ENCODE assay signal across 8 mouse cellular contexts in the genomic region with DNA sequence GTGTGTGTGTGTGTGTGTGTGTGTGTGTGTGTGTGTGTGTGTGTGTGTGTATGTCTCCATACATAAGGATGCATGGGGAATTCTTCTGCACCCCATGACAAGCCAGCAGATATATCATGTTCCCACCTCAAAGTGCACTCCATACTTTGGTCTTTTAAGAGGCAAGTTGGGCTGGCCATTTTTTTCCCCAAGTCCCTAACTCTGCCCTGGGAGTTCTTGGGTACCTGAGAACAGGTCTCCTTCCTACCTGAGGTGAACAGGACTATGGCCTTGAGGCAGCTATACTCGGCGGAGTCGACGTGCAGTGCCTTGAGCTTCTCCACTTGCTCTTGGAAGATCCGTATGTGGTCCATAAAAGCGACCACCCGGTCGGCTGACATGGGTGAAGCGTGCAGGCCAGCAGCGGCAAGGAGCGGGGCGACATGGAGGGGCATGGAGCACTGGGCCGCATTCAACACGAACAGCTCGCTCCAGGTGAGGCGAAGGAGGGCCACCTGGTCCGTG. TPM values are rescaled to one million over a fixed set of nuclear protein-coding genes. Genes with fewer than 3 reads are reported as not detected.
DNase-seq lines count a peak whose midpoint lies in the region; ATAC-seq and TF ChIP-seq lines count a peak whose summit lies in the region.

No protein-coding gene starts in this region.

- H3K27me3 ChIP-seq in heart, adult 2 months (ENCODE audit: control insufficient read depth, insufficient read depth, low read length), result 0 out of 2 replicates have a peak, but pooled peaks cover 1% of the 10 kb centered on the region
- no peaks in the 10 kb centered on the region for H3K27me3 ChIP-seq in testis, adult 2 months (ENCODE audit: control insufficient read depth, insufficient read depth, low read length)
- H3K27me3 ChIP-seq in liver, embryonic 11.5 days (replicated peaks; ENCODE audit: control insufficient read depth, insufficient read depth, low read length), result peaks cover 66% of the 10 kb centered on the region
- H3K27me3 ChIP-seq in stomach, postnatal 0 days (ENCODE audit: control insufficient read depth, insufficient read depth, low read length), result no peaks in the 10 kb centered on the region

- H3K79me2 ChIP-seq in heart, adult 2 months (replicated peaks; ENCODE audit: control insufficient read depth, insufficient read depth, low read length), result no peaks in the 10 kb centered on the region; the same call in 1 of the 2 replicates

- H3K9ac ChIP-seq in heart, adult 2 months (ENCODE audit: low read depth, low read length), result peak overlapping the region; percentile 73
- H3K9ac ChIP-seq in liver, embryonic 11.5 days (ENCODE audit: low read depth, low read length), result peak overlapping the region; percentile 90
- H3K9ac ChIP-seq in stomach, postnatal 0 days (ENCODE audit: low read length), result peak overlapping the region; percentile 97

- peak overlapping the region; percentile 83 for H3K27ac ChIP-seq in heart, adult 2 months
- 0 out of 2 replicates have a peak overlapping the region, but pooled peaks have one; percentile 0 for H3K27ac ChIP-seq in testis, adult 2 months (ENCODE audit: control insufficient read depth, insufficient read depth, low read depth, low read length)
- peak overlapping the region; percentile 99 for H3K27ac ChIP-seq in liver, embryonic 11.5 days (ENCODE audit: low read depth, low read length)
- H3K27ac ChIP-seq in stomach, postnatal 0 days (replicated peaks), result peak overlapping the region; percentile 99

- 39% methylated on average over 17 of the region's 17 CpGs for WGBS in heart, adult 2 months
- WGBS in liver, embryonic 11.5 days, result 11% methylated on average over 17 of the region's 17 CpGs
- WGBS in stomach, postnatal 0 days, result 15% methylated on average over 17 of the region's 17 CpGs

- ATAC-seq in liver, embryonic 11.5 days (replicated peaks; ENCODE audit: low FRiP score), result no peak
- no peak for ATAC-seq in stomach, postnatal 0 days (ENCODE audit: low FRiP score, low TSS enrichment)

- TF ChIP-seq EP300 in heart, adult 2 months (IDR thresholded peaks at IDR 0.05; ENCODE audit: insufficient read depth, low read depth, low read length), result no peak
- no peak for TF ChIP-seq EP300 in stomach, postnatal 0 days (optimal IDR thresholded peaks at IDR 0.05)

- no peaks in the 10 kb centered on the region for H3K9me3 ChIP-seq in liver, embryonic 11.5 days (ENCODE audit: control insufficient read depth, low read length)
- H3K9me3 ChIP-seq in stomach, postnatal 0 days (ENCODE audit: control insufficient read depth, low read length), result no peaks in the 10 kb centered on the region

- TF ChIP-seq CTCF in heart, adult 2 months (IDR thresholded peaks at IDR 0.05), result no peak
- TF ChIP-seq CTCF in testis, adult 2 months (IDR thresholded peaks at IDR 0.05; ENCODE audit: control insufficient read depth, insufficient read depth, insufficient replicate concordance, low read depth, low read length), result no peak
- TF ChIP-seq CTCF in stomach, postnatal 0 days (IDR thresholded peaks at IDR 0.05; ENCODE audit: low read depth), result no peak

- H3K4me1 ChIP-seq in heart, adult 2 months (ENCODE audit: control insufficient read depth, insufficient read depth, low read length), result no peaks in the 10 kb centered on the region; the same call in 1 of the 2 replicates
- H3K4me1 ChIP-seq in testis, adult 2 months (ENCODE audit: control insufficient read depth, insufficient read depth, low read length), result peaks cover 19% of the 10 kb centered on the region
- peaks cover 4% of the 10 kb centered on the region; the same call in 1 of the 2 replicates for H3K4me1 ChIP-seq in liver, embryonic 11.5 days (replicated peaks; ENCODE audit: control insufficient read depth, insufficient read depth, low read length)
- no peaks in the 10 kb centered on the region; the same call in 1 of the 2 replicates for H3K4me1 ChIP-seq in stomach, postnatal 0 days (replicated peaks; ENCODE audit: control insufficient read depth, insufficient read depth)

- peaks cover 8% of the 10 kb centered on the region for H3K36me3 ChIP-seq in heart, adult 2 months (ENCODE audit: control insufficient read depth, insufficient read depth, low read length)
- H3K36me3 ChIP-seq in testis, adult 2 months (ENCODE audit: control insufficient read depth, insufficient read depth, low read length), result no peaks in the 10 kb centered on the region
- no peaks in the 10 kb centered on the region for H3K36me3 ChIP-seq in liver, embryonic 11.5 days (ENCODE audit: control insufficient read depth, insufficient read depth, low read length)
- H3K36me3 ChIP-seq in stomach, postnatal 0 days (ENCODE audit: control insufficient read depth, insufficient read depth, low read length), result no peaks in the 10 kb centered on the region; the same call in 1 of the 2 replicates

- no peak for TF ChIP-seq POLR2A in heart, adult 2 months (IDR thresholded peaks at IDR 0.05; ENCODE audit: insufficient read depth, low read depth, low read length)
- no peak for TF ChIP-seq POLR2A in testis, adult 2 months (IDR thresholded peaks at IDR 0.05; ENCODE audit: control insufficient read depth, low read depth, low read length)

- intact Hi-C loops in heart, adult 2 months (cut with DNase I), result no loop called here
- intact Hi-C loops in heart, postnatal 36 days (cut with DNase I), result no loop called here

- no peak for DNase-seq in heart, adult 2 months
- no peak for DNase-seq in heart, postnatal 36 days
- no peak for DNase-seq in testis, postnatal 14 days (ENCODE audit: low spot score)
- DNase-seq in liver, embryonic 11.5 days (ENCODE audit: low spot score), result no peak
- no peak for DNase-seq in stomach, postnatal 0 days (ENCODE audit: low spot score)
- DNase-seq in right cerebral cortex, postnatal 4 days, result no peak
- DNase-seq in right cerebral cortex, adult 18-20 months, result no peak

- H3K4me2 ChIP-seq in liver, embryonic 11.5 days, result peak overlapping the region; percentile 68
- peak overlapping the region; percentile 72 for H3K4me2 ChIP-seq in stomach, postnatal 0 days (replicated peaks; ENCODE audit: low read depth)

- peak overlapping the region; percentile 74 for H3K4me3 ChIP-seq in heart, adult 2 months
- peak overlapping the region; percentile 63 for H3K4me3 ChIP-seq in testis, adult 2 months (ENCODE audit: control insufficient read depth, low read depth, low read length)
- peak overlapping the region; percentile 71 for H3K4me3 ChIP-seq in liver, embryonic 11.5 days (ENCODE audit: low read depth, low read length)
- H3K4me3 ChIP-seq in stomach, postnatal 0 days (ENCODE audit: low read depth, low read length), result peak overlapping the region; percentile 62

RNA-seq across cellular contexts. Expression of a gene that starts 9.0 kb away (rescaled TPM):
- total RNA-seq in heart, adult 2 months (2021), result 10 to 100 TPM; 16.4 to 18.8 TPM
- 22.9 and 39.3 TPM in 2 replicates for polyA plus RNA-seq in heart, adult 2 months (2012; rRNA removed)
- 10 to 100 TPM; 18.9 to 23.9 TPM for total RNA-seq in heart, postnatal 36 days (2021)
- polyA plus RNA-seq in testis, adult 2 months (2012; rRNA removed), result 11.3 and 14.8 TPM in 2 replicates
- 49.6 and 49.7 TPM in 2 replicates for polyA plus RNA-seq in liver, embryonic 11.5 days (2014; fragmentation: Nextera tagmentation; extraction: Ambion mirVana)
- polyA plus RNA-seq in stomach, postnatal 0 days (2015; fragmentation: Nextera tagmentation; extraction: Ambion mirVana), result 52.8 and 53.9 TPM in 2 replicates

Comparison
In these comparisons a context has a peak if more than half of its experiments do, and no peak if none do; other contexts are left out.
1. H3K27ac ChIP-seq: peak in every context shown above with its lines; median percentile 99 in liver, embryonic 11.5 days; 99 in stomach, postnatal 0 days; 83 in heart, adult 2 months; 0 in testis, adult 2 months.